Mouse (Mus musculus) intestine, postnatal 0 days (tissue): Measurements from ENCODE around the gene Gfra1. TPM values are rescaled to one million over a fixed set of nuclear protein-coding genes. Genes with fewer than 3 reads are reported as not detected.

ENCODE experiments used
- ATAC-seq: fragments of 200-750 bp; cut with Nextera tagmentation; 2 replicates; pipeline ENCODE4 v1.8.0; 2017; ENCODE audit warnings: mild to moderate bottlenecking, moderate TSS enrichment, moderate library complexity
- H3K27ac ChIP-seq: fragments of 300-500 bp; sonication (generic); 2 replicates; pipeline ENCODE4 v1.5.1; 2014; ENCODE audit warnings: mild to moderate bottlenecking, low read depth, low read length, moderate library complexity
- H3K27me3 ChIP-seq: fragments of 300-500 bp; sonication (generic); replicated peaks from 2 replicates; pipeline ENCODE4 v1.6.1; 2014; ENCODE audit warnings: low read length, mixed read lengths; ENCODE audit not compliant: control insufficient read depth, insufficient read depth
- H3K36me3 ChIP-seq: fragments of 300-500 bp; sonication (generic); 2 replicates; pipeline ENCODE4 v1.6.1; 2014; ENCODE audit warnings: mild to moderate bottlenecking, moderate library complexity; ENCODE audit not compliant: control insufficient read depth, insufficient read depth
- H3K4me1 ChIP-seq: fragments of 300-500 bp; sonication (generic); replicated peaks from 2 replicates; pipeline ENCODE4 v1.6.1; 2014; ENCODE audit warnings: antibody characterized with exemption, low read length, mixed read lengths; ENCODE audit not compliant: control insufficient read depth, insufficient read depth
- H3K4me2 ChIP-seq: fragments of 300-500 bp; sonication (generic); replicated peaks from 2 replicates; pipeline ENCODE4 v1.6.1; 2014; ENCODE audit warnings: low read depth, mild to moderate bottlenecking, moderate library complexity
- H3K4me3 ChIP-seq: fragments of 300-500 bp; sonication (generic); 2 replicates; pipeline ENCODE4 v1.5.1; 2014; ENCODE audit warnings: low read depth, low read length
- H3K9ac ChIP-seq: fragments of 300-500 bp; sonication (generic); 2 replicates; pipeline ENCODE4 v1.6.1; 2014; ENCODE audit warnings: mild to moderate bottlenecking, low read depth, low read length
- H3K9me3 ChIP-seq: fragments of 300-500 bp; sonication (generic); 2 replicates; pipeline ENCODE4 v1.6.1; 2016; ENCODE audit warnings: mixed run types; ENCODE audit not compliant: control insufficient read depth
- CTCF ChIP-seq: sonication (generic); IDR thresholded peaks from 2 replicates; pipeline ENCODE4 v1.5.1; 2016; ENCODE audit warnings: low read depth, mild to moderate bottlenecking, control low read depth, antibody characterized with exemption, moderate library complexity
- WGBS: fragments of 180-500 bp; shearing (Covaris S2); extraction: QIAGEN DNeasy Blood & Tissue Kit; methylation state at CpG from one replicate; pipeline ENCODE4 v1.1.7; 2014; 5-methylcytosine and 5-hydroxymethylcytosine counted together
- polyA plus RNA-seq: library from polyadenylated mRNA; unstranded; fragments of >200 nt; fragmentation: Nextera tagmentation; extraction: Ambion mirVana; gene quantifications from 2 replicates; pipeline ENCODE4 v1.2.1, GENCODE M21; 2015

The Gfra1 gene
- polyA plus RNA-seq, 1 experiment from 2014 or later = 4.9 TPM

- H3K9me3 ChIP-seq = no peaks in the 10 kb centered on the region
- no peak overlapping the region for H3K27ac ChIP-seq
- H3K4me2 ChIP-seq = no peak overlapping the region
- no peaks in the 10 kb centered on the region for H3K4me1 ChIP-seq
- H3K9ac ChIP-seq = no peak overlapping the region
- ATAC-seq = no peak
- 48% methylated on average over 7 of the region's 7 CpGs for WGBS
- H3K4me3 ChIP-seq = no peak overlapping the region
- TF ChIP-seq CTCF = no peak
- no peaks in the 10 kb centered on the region for H3K27me3 ChIP-seq
- no peaks in the 10 kb centered on the region for H3K36me3 ChIP-seq
Measured at GRCm38 (mm10) chr19:58296842-58297190, 158.9 kb downstream of the Gfra1 start.

- Histone ChIP-seq H3K27me3 (no peaks in the 10 kb centered on the region), H3K9me3 (no peaks in the 10 kb centered on the region), H3K36me3 (no peaks in the 10 kb centered on the region), H3K4me2 (no peak overlapping the region), H3K9ac (no peak overlapping the region), H3K4me1 (no peaks in the 10 kb centered on the region), H3K27ac (no peak overlapping the region), H3K4me3 (no peak overlapping the region)
- no peak for ATAC-seq
- WGBS = 77% methylated on average over 14 of the region's 14 CpGs
- TF ChIP-seq CTCF = no peak
Measured at GRCm38 (mm10) chr19:58295986-58296841, 159.5 kb downstream of the Gfra1 start.

- no peaks in the 10 kb centered on the region for H3K27me3 ChIP-seq
- WGBS = 72% methylated on average over 6 of the region's 6 CpGs
- no peak overlapping the region for H3K9ac ChIP-seq
- no peaks in the 10 kb centered on the region for H3K9me3 ChIP-seq
- no peak for ATAC-seq
- H3K36me3 ChIP-seq = no peaks in the 10 kb centered on the region
- no peak overlapping the region for H3K4me3 ChIP-seq
- H3K4me2 ChIP-seq = no peak overlapping the region
- H3K4me1 ChIP-seq = no peaks in the 10 kb centered on the region
- no peak for TF ChIP-seq CTCF
- no peak overlapping the region for H3K27ac ChIP-seq
Measured at GRCm38 (mm10) chr19:58288145-58288544, 167.6 kb downstream of the Gfra1 start.

DNA sequence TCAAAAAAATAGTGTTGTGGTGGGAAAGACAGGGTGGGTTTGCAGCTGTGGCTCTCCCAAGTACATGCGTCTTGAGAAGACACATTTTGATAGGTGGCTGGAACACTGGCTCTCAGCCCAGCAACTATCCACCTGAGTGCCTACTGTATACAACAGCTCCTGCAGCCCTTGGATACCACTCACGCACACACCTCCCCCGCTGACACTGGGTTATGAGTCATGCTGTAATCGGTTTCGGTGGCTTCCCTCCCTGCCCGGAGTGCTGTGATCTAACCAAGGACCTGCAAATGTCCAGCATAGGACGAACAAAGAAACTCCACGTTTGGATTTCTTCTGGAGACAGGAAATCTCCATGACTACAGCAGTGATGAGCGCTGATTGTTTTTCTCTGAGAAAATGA lies 180.4 kb downstream of the Gfra1 start:
- Histone ChIP-seq H3K4me3 (no peak overlapping the region), H3K27ac (no peak overlapping the region), H3K4me1 (no peaks in the 10 kb centered on the region), H3K4me2 (no peak overlapping the region), H3K36me3 (no peaks in the 10 kb centered on the region), H3K9ac (no peak overlapping the region), H3K9me3 (no peaks in the 10 kb centered on the region), H3K27me3 (no peaks in the 10 kb centered on the region)
- TF ChIP-seq CTCF = no peak
- no peak for ATAC-seq
- 70% methylated on average over 9 of the region's 9 CpGs for WGBS

GRCm38 (mm10) chr19:58271815-58272214 lies 183.9 kb downstream of the Gfra1 start:
- H3K36me3 ChIP-seq = no peaks in the 10 kb centered on the region
- no peaks in the 10 kb centered on the region for H3K9me3 ChIP-seq
- no peaks in the 10 kb centered on the region for H3K4me1 ChIP-seq
- no peak overlapping the region for H3K9ac ChIP-seq
- no peaks in the 10 kb centered on the region for H3K27me3 ChIP-seq
- no peak overlapping the region for H3K4me2 ChIP-seq
- 84% methylated on average over 8 of the region's 8 CpGs for WGBS
- ATAC-seq = no peak
- no peak overlapping the region for H3K27ac ChIP-seq
- TF ChIP-seq CTCF = no peak
- no peak overlapping the region for H3K4me3 ChIP-seq

DNA sequence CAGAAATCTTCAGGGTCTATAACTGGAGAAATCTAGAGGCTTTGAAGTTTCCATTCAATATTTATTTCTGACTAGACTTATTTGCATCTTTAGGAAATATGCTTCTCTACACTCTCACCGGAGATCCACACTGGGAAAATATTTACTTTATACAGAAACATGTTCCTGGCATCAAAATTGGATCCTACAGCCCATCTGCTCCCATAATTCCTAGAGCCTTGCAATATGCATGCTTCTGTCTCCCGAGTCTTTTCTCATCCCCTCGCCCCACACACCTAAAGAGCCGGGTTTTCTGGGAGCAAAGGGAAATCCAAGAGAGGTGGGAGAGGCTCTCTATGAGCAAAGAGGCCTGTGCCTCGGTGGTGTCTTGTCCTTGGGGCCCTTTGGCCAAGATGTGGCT lies 184.9 kb downstream of the Gfra1 start:
- Histone ChIP-seq H3K4me3 (no peak overlapping the region), H3K4me1 (no peaks in the 10 kb centered on the region), H3K4me2 (no peak overlapping the region), H3K27ac (no peak overlapping the region), H3K27me3 (no peaks in the 10 kb centered on the region), H3K36me3 (no peaks in the 10 kb centered on the region), H3K9me3 (no peaks in the 10 kb centered on the region), H3K9ac (no peak overlapping the region)
- no peak for TF ChIP-seq CTCF
- WGBS = 70% methylated on average over 5 of the region's 5 CpGs
- ATAC-seq = no peak
